Mouse (Mus musculus): ENCODE measurements around the gene Barx2.

Gene Barx2

DNA sequence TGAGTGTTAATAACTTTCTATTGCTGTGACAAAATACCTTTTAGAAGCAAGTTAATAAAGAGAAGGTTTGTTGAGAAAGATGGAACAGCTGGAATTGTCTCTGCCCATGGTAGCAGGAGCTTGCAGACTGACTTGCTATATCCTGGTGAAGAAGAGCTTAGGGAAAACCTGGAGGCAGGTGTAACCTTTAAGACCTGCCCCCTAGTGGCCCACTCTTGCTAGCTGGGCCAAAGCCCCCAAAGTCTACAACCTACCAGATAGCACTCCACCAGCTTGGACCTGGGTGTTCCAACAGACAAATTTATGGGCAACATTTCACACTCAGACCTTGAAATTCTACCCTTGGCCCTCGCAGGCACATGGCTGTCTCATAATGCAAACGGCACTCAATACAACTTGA lies 104.5 kb downstream of the Barx2 start:
- DNase-seq (ENCODE audit: low spot score in 2 of 2): no peak

DNA sequence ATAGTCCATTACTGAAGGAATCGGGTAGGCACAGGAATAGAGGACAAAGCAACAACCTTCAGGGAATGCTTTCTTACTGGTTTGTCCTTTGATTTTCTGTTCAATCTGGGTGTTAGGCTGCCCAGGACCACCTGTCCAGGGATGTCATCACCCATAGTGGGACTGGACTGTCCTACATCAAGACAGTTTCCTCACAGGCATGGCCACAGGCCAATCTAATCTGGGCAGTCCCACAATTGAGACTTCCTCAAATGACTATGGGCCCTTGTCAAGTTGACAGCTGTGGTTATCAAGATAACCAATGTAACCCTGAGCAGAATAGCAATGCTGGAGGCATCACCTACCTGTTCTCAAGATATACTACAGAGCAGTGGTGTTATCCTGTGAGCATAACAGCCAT lies 110.6 kb downstream of the Barx2 start:
- no peak for DNase-seq (ENCODE audit: low spot score in 2 of 2)

Measured in right cerebral cortex, postnatal 10 days (tissue).